Mouse (Mus musculus) B cell, adult 2 months (primary cell): Measurements from ENCODE around the gene Cfap36.

ENCODE experiments used
- DNase-seq, 2 experiments: peaks; one replicate each; pipeline ENCODE4 v3.0.0; 2022

Gene Cfap36

DNA sequence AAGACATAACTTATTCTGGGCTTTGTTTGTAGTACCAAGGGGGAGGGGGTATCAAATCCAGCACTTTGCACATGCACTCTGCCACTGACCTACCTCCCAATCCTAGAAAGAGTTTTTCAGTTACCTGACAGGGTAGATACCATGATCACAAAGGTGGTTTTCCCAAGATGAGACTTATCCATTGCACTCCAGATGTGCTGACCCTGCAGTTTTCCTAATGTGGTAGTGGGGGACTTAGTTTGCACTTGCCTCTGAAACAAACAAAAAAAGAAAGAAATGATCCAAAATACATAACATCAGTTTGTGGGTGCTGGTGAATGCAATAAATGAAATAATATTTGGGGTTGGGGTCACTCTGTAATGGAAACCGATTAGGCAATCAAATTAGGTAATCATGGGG, 67.9 kb downstream of the Cfap36 start:
- no peak for DNase-seq

DNA sequence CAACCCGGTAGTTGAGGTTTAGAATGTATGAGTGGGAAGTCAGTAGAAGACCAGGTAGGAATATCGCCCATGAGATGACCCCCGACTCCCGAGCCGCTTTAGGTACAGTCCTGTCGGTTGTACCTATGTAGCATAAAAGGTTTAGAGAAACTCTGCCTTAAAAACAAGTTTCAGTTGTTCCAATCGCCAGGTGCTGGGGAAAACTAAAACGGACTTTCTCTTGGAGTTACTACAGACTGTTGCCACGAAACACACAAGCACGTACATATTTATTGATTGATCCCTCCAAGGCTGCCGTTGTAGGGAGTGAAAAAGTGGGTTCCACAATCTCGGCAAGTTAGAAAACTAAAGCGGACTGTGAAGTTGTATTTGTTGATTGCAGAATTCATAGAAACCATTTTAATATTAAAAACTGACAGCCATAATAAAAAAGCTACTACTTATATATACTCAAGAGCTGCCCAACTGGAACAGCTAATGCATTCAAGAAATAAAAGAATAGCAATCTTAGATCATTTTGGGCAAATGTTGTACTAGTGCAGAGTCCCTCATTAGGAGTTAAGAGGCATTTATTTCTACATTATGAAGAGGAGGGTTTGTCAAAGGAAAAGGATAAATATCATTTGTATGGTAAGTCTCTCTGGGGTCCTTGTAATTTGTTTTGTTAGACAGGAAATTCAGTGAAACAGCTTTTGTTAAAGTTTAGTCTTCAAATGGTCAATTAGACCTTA, 73.3 kb downstream of the Cfap36 start:
- peak in 1 of 2 experiments; percentile 16 for DNase-seq

DNA sequence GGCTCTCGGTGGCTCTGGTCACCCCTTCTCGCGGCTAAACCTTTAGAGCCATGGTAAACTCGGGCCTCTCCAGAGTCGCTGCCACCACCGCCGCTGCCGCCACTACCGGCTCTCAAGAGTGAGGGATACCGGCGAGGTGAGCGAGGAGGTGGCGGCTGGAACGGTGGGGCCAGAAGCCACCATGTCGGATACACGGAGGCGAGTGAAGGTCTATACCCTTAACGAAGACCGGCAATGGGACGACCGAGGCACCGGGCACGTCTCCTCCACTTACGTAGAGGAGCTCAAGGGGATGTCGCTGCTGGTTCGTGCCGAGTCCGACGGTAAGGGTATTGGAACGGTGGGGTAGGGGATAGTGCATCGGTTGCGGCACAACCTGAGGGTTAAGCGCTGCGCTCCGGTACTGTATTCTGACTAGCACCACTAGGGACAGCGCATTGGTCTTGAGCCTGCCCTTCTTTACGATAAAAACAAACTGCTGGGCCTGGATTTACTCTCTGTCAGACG, 74.0 kb downstream of the Cfap36 start:
- DNase-seq, result peak; percentile 79 to 80

DNA sequence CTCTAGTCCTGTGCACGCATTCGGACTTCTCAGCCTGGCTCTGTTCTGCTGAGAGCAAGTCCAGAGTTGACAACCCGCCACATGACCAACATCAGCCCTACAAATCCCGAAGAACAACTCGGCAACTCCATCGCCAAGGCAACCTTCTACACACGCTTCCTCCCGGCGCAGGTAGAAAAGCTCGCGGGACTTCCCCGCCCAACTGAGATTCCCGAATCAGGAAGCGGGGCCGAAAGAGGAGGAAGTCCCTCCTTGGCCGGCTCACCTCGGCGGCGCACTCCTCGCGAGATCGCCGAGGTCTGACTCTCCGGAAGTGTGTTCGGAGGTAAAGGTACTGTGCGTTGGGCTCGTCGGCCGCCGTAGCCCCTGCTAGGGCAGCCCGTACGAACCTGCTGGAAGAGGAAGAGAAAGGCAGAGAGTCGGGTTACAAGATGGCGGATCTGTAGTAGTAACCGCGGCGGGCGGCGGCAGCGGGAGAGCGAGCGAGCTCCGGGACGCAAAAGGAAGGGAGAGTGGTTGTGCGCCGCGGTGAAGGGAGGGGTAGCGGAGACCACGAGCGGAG, 74.6 kb downstream of the Cfap36 start, which contains the start of gene Ppp4r3b:
Gene Ppp4r3b (plus strand): TSS at position 328 of the 562 bp plus-strand sequence.
- DNase-seq, result peak; percentile 97 to 98

DNA sequence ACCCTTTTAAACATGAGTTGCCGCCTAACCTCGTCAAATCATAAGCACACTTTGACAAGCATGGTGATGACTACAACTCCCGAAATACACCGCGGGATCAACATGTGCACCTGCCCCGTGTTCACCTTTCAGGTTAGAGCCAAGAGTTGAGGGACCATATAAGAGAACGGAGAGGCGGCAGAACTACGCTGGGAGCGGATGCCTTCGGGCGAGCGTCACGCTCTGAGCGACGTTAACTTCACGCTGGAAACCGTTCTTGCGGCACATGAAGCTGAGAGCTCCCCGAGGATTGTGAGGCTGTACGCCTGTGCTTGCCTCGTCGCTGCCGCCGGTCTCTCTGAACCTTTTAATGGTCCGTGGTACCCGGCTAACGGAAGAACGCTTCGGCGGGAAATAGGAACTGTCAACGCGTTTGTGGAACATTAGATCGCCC, 75.2 kb downstream of the Cfap36 start:
- peak; percentile 79 to 81 for DNase-seq
